ENCODE assay signal across 9 mouse cellular contexts in genomic region chr17:17600804-17601252, GRCm38 (mm10). TPM values are rescaled to one million over a fixed set of nuclear protein-coding genes. Genes with fewer than 3 reads are reported as not detected.
DNase-seq lines count a peak whose midpoint lies in the region; ATAC-seq and TF ChIP-seq lines count a peak whose summit lies in the region.
"Had no signal": no experiment of that assay in that cellular context is flagged by ENCODE, and none has a peak within 500 bp of the region (broad histone marks: within the 10 kb centered on the region; RNA-seq: fewer than 3 reads in every experiment).

No protein-coding gene starts in this region.

- H3K4me1 ChIP-seq in intestine, embryonic 16.5 days (ENCODE audit: control insufficient read depth, insufficient read depth, low read length), result 0 out of 2 replicates have a peak, but pooled peaks cover 5% of the 10 kb centered on the region
- H3K4me1 ChIP-seq in intestine, embryonic 15.5 days (replicated peaks), result no peaks in the 10 kb centered on the region
- H3K4me1 ChIP-seq in lung, embryonic 16.5 days (replicated peaks; ENCODE audit: control insufficient read depth, insufficient read depth, low read length), result peaks cover 4% of the 10 kb centered on the region; the same call in 1 of the 2 replicates
- peaks cover 10% of the 10 kb centered on the region for H3K4me1 ChIP-seq in stomach, embryonic 16.5 days (ENCODE audit: control insufficient read depth, insufficient read depth, low read length)

- H3K36me3 ChIP-seq in intestine, embryonic 16.5 days (ENCODE audit: control insufficient read depth, insufficient read depth, low read length), result no peaks in the 10 kb centered on the region
- no peaks in the 10 kb centered on the region for H3K36me3 ChIP-seq in intestine, embryonic 15.5 days
- no peaks in the 10 kb centered on the region for H3K36me3 ChIP-seq in lung, embryonic 16.5 days (ENCODE audit: control insufficient read depth, insufficient read depth, low read length)
- H3K36me3 ChIP-seq in stomach, embryonic 16.5 days (ENCODE audit: control insufficient read depth, insufficient read depth, low read length), result no peaks in the 10 kb centered on the region
- H3K36me3 ChIP-seq: liver, embryonic 15.5 days had no signal

- no peak for TF ChIP-seq CTCF in gastrocnemius, adult 2 months (IDR thresholded peaks at IDR 0.05)

- H3K27ac ChIP-seq in intestine, embryonic 16.5 days (ENCODE audit: low read length), result no peak overlapping the region
- H3K27ac ChIP-seq in intestine, embryonic 15.5 days, result no peak overlapping the region
- H3K27ac ChIP-seq in gastrocnemius, adult 2 months, result peak overlapping the region; percentile 91
- H3K27ac ChIP-seq in lung, embryonic 16.5 days (ENCODE audit: low read length), result peak overlapping the region; percentile 52; the same call in 1 of the 2 replicates
- H3K27ac ChIP-seq in stomach, embryonic 16.5 days (ENCODE audit: low read length), result peak overlapping the region; percentile 60
- H3K27ac ChIP-seq: liver, embryonic 15.5 days had no signal

- H3K4me2 ChIP-seq in intestine, embryonic 16.5 days (ENCODE audit: low read depth, low read length), result no peak overlapping the region
- H3K4me2 ChIP-seq in intestine, embryonic 15.5 days (replicated peaks), result no peak overlapping the region
- no peak overlapping the region for H3K4me2 ChIP-seq in lung, embryonic 16.5 days (ENCODE audit: low read depth, low read length)
- H3K4me2 ChIP-seq in stomach, embryonic 16.5 days (ENCODE audit: low read depth, low read length), result no peak overlapping the region
- H3K4me2 ChIP-seq: liver, embryonic 15.5 days had no signal

- ATAC-seq in intestine, embryonic 16.5 days, result 0 out of 2 replicates have a peak, but pooled peaks have one; percentile 68
- ATAC-seq in intestine, embryonic 15.5 days, result no peak
- peak; percentile 83 for ATAC-seq in lung, embryonic 16.5 days (ENCODE audit: low read depth)
- ATAC-seq in stomach, embryonic 16.5 days (ENCODE audit: insufficient read depth, low FRiP score), result no peak
- ATAC-seq in erythroid progenitor cell, adult 5-6 weeks (replicated peaks; ENCODE audit: low FRiP score, poor library complexity, severe bottlenecking), result no peak

- 46% methylated on average over 3 of the region's 3 CpGs for WGBS in intestine, embryonic 16.5 days
- 39% methylated on average over 3 of the region's 3 CpGs for WGBS in intestine, embryonic 15.5 days
- WGBS in lung, embryonic 16.5 days, result 28% methylated on average over 3 of the region's 3 CpGs
- 28% methylated on average over 3 of the region's 3 CpGs for WGBS in stomach, embryonic 16.5 days

- no peaks in the 10 kb centered on the region for H3K27me3 ChIP-seq in intestine, embryonic 16.5 days (replicated peaks; ENCODE audit: control insufficient read depth, insufficient read depth, low read length)
- no peaks in the 10 kb centered on the region for H3K27me3 ChIP-seq in intestine, embryonic 15.5 days (replicated peaks)
- H3K27me3 ChIP-seq in lung, embryonic 16.5 days (ENCODE audit: control insufficient read depth, insufficient read depth, low read depth, low read length), result no peaks in the 10 kb centered on the region
- no peaks in the 10 kb centered on the region for H3K27me3 ChIP-seq in stomach, embryonic 16.5 days (ENCODE audit: control insufficient read depth, insufficient read depth, low read length)
- H3K27me3 ChIP-seq: liver, embryonic 15.5 days had no signal

- H3K9me3 ChIP-seq in intestine, embryonic 16.5 days (ENCODE audit: control insufficient read depth, low read length), result no peaks in the 10 kb centered on the region
- no peaks in the 10 kb centered on the region for H3K9me3 ChIP-seq in intestine, embryonic 15.5 days
- no peaks in the 10 kb centered on the region for H3K9me3 ChIP-seq in lung, embryonic 16.5 days (ENCODE audit: control insufficient read depth, low read length)
- H3K9me3 ChIP-seq in stomach, embryonic 16.5 days (replicated peaks; ENCODE audit: control insufficient read depth, low read length), result no peaks in the 10 kb centered on the region
- H3K9me3 ChIP-seq: liver, embryonic 15.5 days had no signal

- intact Hi-C loops in gastrocnemius, adult 2 months (cut with DNase I), result loop anchor here (2.0 kb wide), 1 partner anchor 22 kb away; no protein-coding TSS in a partner anchor

- H3K9ac ChIP-seq in intestine, embryonic 16.5 days (ENCODE audit: low read depth, low read length), result no peak overlapping the region
- H3K9ac ChIP-seq in intestine, embryonic 15.5 days, result no peak overlapping the region
- no peak overlapping the region for H3K9ac ChIP-seq in lung, embryonic 16.5 days (ENCODE audit: low read length)
- no peak overlapping the region for H3K9ac ChIP-seq in stomach, embryonic 16.5 days (ENCODE audit: low read length)
- H3K9ac ChIP-seq: liver, embryonic 15.5 days had no signal

- peak; percentile 89 for DNase-seq in adrenal gland, postnatal 25 days
- DNase-seq in gastrocnemius, adult 2 months, result peak; percentile 95
- peak; percentile 85 to 89 for DNase-seq in kidney, postnatal 36 days

- H3K4me3 ChIP-seq in intestine, embryonic 16.5 days (ENCODE audit: low read length), result no peak overlapping the region
- H3K4me3 ChIP-seq in intestine, embryonic 15.5 days (replicated peaks), result no peak overlapping the region
- peak overlapping the region; percentile 61 for H3K4me3 ChIP-seq in gastrocnemius, adult 2 months
- no peak overlapping the region for H3K4me3 ChIP-seq in lung, embryonic 16.5 days (ENCODE audit: low read length)
- no peak overlapping the region for H3K4me3 ChIP-seq in stomach, embryonic 16.5 days (replicated peaks; ENCODE audit: low read length)
- H3K4me3 ChIP-seq: liver, embryonic 15.5 days had no signal

RNA-seq across cellular contexts. Expression of gene Lnpep, which starts 24.0 kb away (rescaled TPM):
- polyA plus RNA-seq in intestine, embryonic 16.5 days (2015; fragmentation: Nextera tagmentation; extraction: Ambion mirVana), result 5.9 and 6.2 TPM in 2 replicates
- polyA plus RNA-seq in intestine, embryonic 15.5 days (2015; fragmentation: Nextera tagmentation; extraction: Ambion mirVana), result 7.8 and 8.2 TPM in 2 replicates
- 145 and 165 TPM in 2 replicates for total RNA-seq in adrenal gland, postnatal 25 days (2021)
- total RNA-seq in gastrocnemius, adult 2 months (2021), result 10 to 100 TPM; 65.3 to 77.3 TPM
- 8.0 and 8.4 TPM in 2 replicates for polyA plus RNA-seq in lung, embryonic 16.5 days (2015; fragmentation: Nextera tagmentation; extraction: Ambion mirVana)
- 9.3 and 10.1 TPM in 2 replicates for polyA plus RNA-seq in stomach, embryonic 16.5 days (2015; fragmentation: Nextera tagmentation; extraction: Ambion mirVana)
- 45.0 and 50.7 TPM in 2 replicates for total RNA-seq in erythroid progenitor cell, adult 5-6 weeks (2015; ENCODE audit: low replicate concordance)
- 36.1 TPM in 2 replicates for total RNA-seq in erythroid progenitor cell, adult 5-6 weeks (2017; ENCODE audit: low replicate concordance)

Comparison
In these comparisons a context has a peak if more than half of its experiments do, and no peak if none do; other contexts are left out.
1. ATAC-seq: peak in intestine, embryonic 16.5 days (single experiment) and lung, embryonic 16.5 days (single experiment); none in intestine, embryonic 15.5 days (single experiment), stomach, embryonic 16.5 days (single experiment) and erythroid progenitor cell, adult 5-6 weeks (single experiment).
2. H3K27ac ChIP-seq: peak in gastrocnemius, adult 2 months (single experiment), lung, embryonic 16.5 days (single experiment) and stomach, embryonic 16.5 days (single experiment); none in intestine, embryonic 16.5 days (single experiment) and intestine, embryonic 15.5 days (single experiment).
3. Peak in every context shown above with its lines, with median percentiles within 50 percentile points of each other: DNase-seq.